Mouse (Mus musculus) testis, adult 2 months (tissue): ENCODE results near the gene R3hdml.

Experiments used
- CTCF ChIP-seq: fragments of 200-500 bp; IDR thresholded peaks from 2 replicates; pipeline ENCODE4 v1.5.1; 2012; ENCODE audit warnings: low read depth, mild to moderate bottlenecking, inconsistent platforms, low read length, moderate library complexity; ENCODE audit not compliant: control insufficient read depth, insufficient read depth, insufficient replicate concordance
- POLR2A ChIP-seq: fragments of 200-500 bp; IDR thresholded peaks from 2 replicates; pipeline ENCODE4 v1.6.1; 2012; ENCODE audit warnings: low read depth, mild to moderate bottlenecking, inconsistent platforms, low read length, moderate library complexity; ENCODE audit not compliant: control insufficient read depth

DNA sequence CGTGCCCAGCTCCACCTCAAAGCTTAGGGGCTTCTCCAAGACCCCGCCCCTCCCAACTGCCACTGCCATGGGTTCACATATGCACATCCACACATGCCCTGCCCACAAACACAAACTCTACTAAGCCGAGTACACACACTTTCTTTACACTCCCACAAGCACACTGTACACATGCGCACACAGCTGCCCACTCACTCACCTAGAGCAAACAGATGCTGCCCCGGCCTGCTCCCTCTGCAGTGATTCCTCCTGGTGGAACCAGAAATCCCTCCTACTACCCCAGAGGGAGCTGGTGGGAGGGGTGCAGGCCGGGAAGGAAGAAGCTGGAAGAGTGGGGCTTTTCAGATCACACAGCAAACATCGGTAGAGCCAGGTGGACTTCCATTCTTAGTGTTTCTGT is 48.1 kb upstream of the R3hdml start:
- TF ChIP-seq CTCF = no peak
- no peak for TF ChIP-seq POLR2A
